Mouse (Mus musculus) hindbrain, postnatal 0 days (tissue): ENCODE data around the gene Spp2. TPM values are rescaled to one million over a fixed set of nuclear protein-coding genes. Genes with fewer than 3 reads are reported as not detected.

ENCODE experiments used
- ATAC-seq: fragments of 200-750 bp; cut with Nextera tagmentation; 2 replicates; pipeline ENCODE4 v1.8.0; 2017; ENCODE audit warnings: mild to moderate bottlenecking, moderate TSS enrichment, moderate library complexity
- DNase-seq: peaks from one replicate; pipeline ENCODE4 v3.0.0-alpha.2; 2015; ENCODE audit warnings: low spot score
- H3K27ac ChIP-seq: fragments of 300-500 bp; sonication (generic); 2 replicates; pipeline ENCODE4 v1.5.1; 2014; ENCODE audit warnings: mild to moderate bottlenecking
- H3K27me3 ChIP-seq: fragments of 300-500 bp; sonication (generic); 2 replicates; pipeline ENCODE4 v1.6.1; 2014; ENCODE audit warnings: low read length, mixed read lengths; ENCODE audit not compliant: insufficient read depth
- H3K36me3 ChIP-seq: fragments of 300-500 bp; sonication (generic); 2 replicates; pipeline ENCODE4 v1.6.1; 2014; ENCODE audit warnings: low read length, mixed read lengths; ENCODE audit not compliant: insufficient read depth
- H3K4me1 ChIP-seq: fragments of 300-500 bp; sonication (generic); 2 replicates; pipeline ENCODE4 v1.6.1; 2014; ENCODE audit warnings: antibody characterized with exemption, low read length, mixed read lengths; ENCODE audit not compliant: insufficient read depth
- H3K4me2 ChIP-seq: fragments of 300-500 bp; sonication (generic); 2 replicates; pipeline ENCODE4 v1.6.1; 2014; ENCODE audit warnings: low read depth, mild to moderate bottlenecking, low read length, moderate library complexity, mixed read lengths
- H3K4me3 ChIP-seq: fragments of 300-500 bp; sonication (generic); 2 replicates; pipeline ENCODE4 v1.5.1; 2014; ENCODE audit warnings: low read length
- H3K9ac ChIP-seq: fragments of 300-500 bp; sonication (generic); replicated peaks from 2 replicates; pipeline ENCODE4 v1.6.1; 2014; ENCODE audit warnings: mild to moderate bottlenecking, low read length, moderate library complexity, mixed read lengths
- H3K9me3 ChIP-seq: fragments of 300-500 bp; sonication (generic); 2 replicates; pipeline ENCODE4 v1.6.1; 2016; ENCODE audit warnings: low read length, mixed read lengths
- CTCF ChIP-seq: IDR thresholded peaks from 2 replicates; pipeline ENCODE4 v1.5.1; 2016; ENCODE audit warnings: antibody characterized with exemption, control low read depth, low read depth
- WGBS: fragments of 180-500 bp; shearing (Covaris S2); extraction: QIAGEN DNeasy Blood & Tissue Kit; methylation state at CpG from one replicate; pipeline ENCODE4 v1.1.7; 2014; 5-methylcytosine and 5-hydroxymethylcytosine counted together
- polyA plus RNA-seq: library from polyadenylated mRNA; unstranded; fragments of >200 nt; fragmentation: Nextera tagmentation; extraction: Ambion mirVana; gene quantifications from 2 replicates; pipeline ENCODE4 v1.2.1, GENCODE M21; 2015
- total RNA-seq: library from RNA; depleted of rRNA; stranded (reverse); fragments of >200 nt; gene quantifications from 2 replicates; pipeline ENCODE4 v1.2.3, GENCODE M21; 2014; rRNA removed

Gene Spp2
- total and polyA plus RNA-seq, 2 experiments from 2014 or later: 0.48 TPM; not detected in 1

GRCm38 (mm10) chr1:88474598-88474997, 67.8 kb downstream of the Spp2 start:
- DNase-seq: no peak
- no peaks in the 10 kb centered on the region for H3K4me1 ChIP-seq
- no peak overlapping the region for H3K27ac ChIP-seq

DNA sequence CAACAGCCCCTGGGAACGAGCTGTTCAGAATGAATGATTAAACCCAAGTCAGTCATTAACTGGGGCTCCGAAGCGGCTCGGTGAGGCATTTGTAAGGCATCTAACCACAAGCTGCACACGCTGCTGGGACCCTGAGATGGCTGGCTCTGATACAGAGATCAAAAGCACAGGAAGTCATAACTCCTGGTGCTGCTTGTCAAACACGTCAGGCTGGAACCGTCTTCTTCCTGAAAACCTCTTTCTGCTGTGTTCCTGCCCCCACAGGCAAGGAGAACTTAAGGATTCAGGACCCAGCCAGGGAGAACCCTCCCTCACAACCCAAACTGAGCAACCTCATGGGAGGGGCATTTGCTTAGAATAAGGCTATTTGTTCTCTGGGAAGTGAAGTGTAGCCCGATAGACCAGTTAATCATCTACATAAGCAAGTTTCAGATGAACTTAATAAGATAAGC, 68.8 kb downstream of the Spp2 start:
- ATAC-seq (no peak), DNase-seq (no peak)
- no peaks in the 10 kb centered on the region for H3K36me3 ChIP-seq
- no peak for TF ChIP-seq CTCF
- no peaks in the 10 kb centered on the region for H3K9me3 ChIP-seq
- WGBS: 36% methylated on average over 8 of the region's 8 CpGs
- no peak overlapping the region for H3K4me3 ChIP-seq
- no peaks in the 10 kb centered on the region for H3K4me1 ChIP-seq
- H3K27ac ChIP-seq: no peak overlapping the region
- H3K4me2 ChIP-seq: no peak overlapping the region
- H3K9ac ChIP-seq: no peak overlapping the region
- no peaks in the 10 kb centered on the region for H3K27me3 ChIP-seq

More at GRCm38 (mm10) chr1:88474598-88474997, 67.8 kb downstream of the Spp2 start:
- H3K4me3 ChIP-seq: no peak overlapping the region
- H3K4me2 ChIP-seq: no peak overlapping the region
- H3K27me3 ChIP-seq: no peaks in the 10 kb centered on the region
- TF ChIP-seq CTCF: no peak
- 61% methylated on average over 7 of the region's 7 CpGs for WGBS
- no peaks in the 10 kb centered on the region for H3K36me3 ChIP-seq
- ATAC-seq: no peak
- H3K9ac ChIP-seq: no peak overlapping the region
- H3K9me3 ChIP-seq: no peaks in the 10 kb centered on the region

Other genes starting within 250 kb of the Spp2 start
- gene Ugt1a5, start 240.9 kb upstream of the Spp2 start, total RNA-seq: 0.26 TPM in 1 of 2 replicates, not detected in the other
- gene Ugt1a5, start 240.9 kb upstream of the Spp2 start, polyA plus RNA-seq: not detected in 2 replicates
- not detected in 2 replicates for gene Ugt1a2, start 206.4 kb upstream of the Spp2 start, total RNA-seq
- not detected in 2 replicates for gene Ugt1a2, start 206.4 kb upstream of the Spp2 start, polyA plus RNA-seq
- 4.7 and 7.5 TPM in 2 replicates for gene Dnajb3, start 201.2 kb upstream of the Spp2 start, total RNA-seq
- gene Dnajb3, start 201.2 kb upstream of the Spp2 start, polyA plus RNA-seq: 8.6 and 11.7 TPM in 2 replicates
- gene Ugt1a1, start 195.0 kb upstream of the Spp2 start, total RNA-seq: 0.42 TPM in 1 of 2 replicates, not detected in the other
- gene Ugt1a1, start 195.0 kb upstream of the Spp2 start, polyA plus RNA-seq: 0.09 TPM in 1 of 2 replicates, not detected in the other
- gene Mroh2a, start 180.0 kb upstream of the Spp2 start, total RNA-seq: 0.16 TPM in 1 of 2 replicates, not detected in the other
- 0.23 and 0.55 TPM in 2 replicates for gene Mroh2a, start 180.0 kb upstream of the Spp2 start, polyA plus RNA-seq
- gene Hjurp, start 129.3 kb upstream of the Spp2 start, total RNA-seq: 82.8 and 86.3 TPM in 2 replicates
- gene Hjurp, start 129.3 kb upstream of the Spp2 start, polyA plus RNA-seq: 47.2 and 47.7 TPM in 2 replicates
- 0.05 and 0.14 TPM in 2 replicates for gene Trpm8, start 129.3 kb upstream of the Spp2 start, total RNA-seq
- 0.11 and 0.15 TPM in 2 replicates for gene Trpm8, start 129.3 kb upstream of the Spp2 start, polyA plus RNA-seq
- gene Glrp1, start 103.1 kb downstream of the Spp2 start, total RNA-seq: not detected in 2 replicates
- gene Glrp1, start 103.1 kb downstream of the Spp2 start, polyA plus RNA-seq: not detected in 2 replicates